Mouse (Mus musculus): ENCODE data around the gene Abr. TPM values are rescaled to one million over a fixed set of nuclear protein-coding genes. Genes with fewer than 3 reads are reported as not detected.

Gene Abr
- polyA plus RNA-seq, 1 experiment from 2014 or later = 32.3 TPM

- H3K9ac ChIP-seq (replicated peaks; ENCODE audit: low read length) = no peak overlapping the region
- H3K27me3 ChIP-seq (ENCODE audit: control insufficient read depth, insufficient read depth, low read length) = no peaks in the 10 kb centered on the region
- peak overlapping the region; percentile 93 for H3K27ac ChIP-seq (replicated peaks; ENCODE audit: low read depth, low read length)
- no peaks in the 10 kb centered on the region for H3K36me3 ChIP-seq (replicated peaks; ENCODE audit: control insufficient read depth, insufficient read depth, low read depth, low read length)
- no peak overlapping the region for H3K4me2 ChIP-seq (ENCODE audit: low read depth, low read length)
- peaks cover 14% of the 10 kb centered on the region for H3K4me1 ChIP-seq (ENCODE audit: control insufficient read depth, insufficient read depth, low read length)
- H3K9me3 ChIP-seq (replicated peaks; ENCODE audit: control insufficient read depth, low read length) = no peaks in the 10 kb centered on the region
- DNase-seq (ENCODE audit: low spot score) (no peak), ATAC-seq (replicated peaks; ENCODE audit: insufficient number of reproducible peaks, low FRiP score, low TSS enrichment, low read depth) (no peak)
- H3K4me3 ChIP-seq (ENCODE audit: low read depth, low read length) = no peak overlapping the region
- 52% methylated on average over 4 of the region's 4 CpGs for WGBS
Measured at GRCm38 (mm10) chr11:76429046-76429445, 193.1 kb downstream of the Abr start.

GRCm38 (mm10) chr11:76427781-76428180 is 194.3 kb downstream of the Abr start:
- no peaks in the 10 kb centered on the region for H3K9me3 ChIP-seq (replicated peaks; ENCODE audit: control insufficient read depth, low read length)
- DNase-seq (ENCODE audit: low spot score) = no peak
- H3K27ac ChIP-seq (replicated peaks; ENCODE audit: low read depth, low read length) = no peak overlapping the region
- WGBS = 69% methylated on average over 3 of the region's 3 CpGs
- no peak for ATAC-seq (replicated peaks; ENCODE audit: insufficient number of reproducible peaks, low FRiP score, low TSS enrichment, low read depth)
- H3K4me3 ChIP-seq (ENCODE audit: low read depth, low read length) = no peak overlapping the region
- H3K9ac ChIP-seq (replicated peaks; ENCODE audit: low read length) = no peak overlapping the region
- H3K4me1 ChIP-seq (ENCODE audit: control insufficient read depth, insufficient read depth, low read length) = peaks cover 14% of the 10 kb centered on the region
- no peaks in the 10 kb centered on the region for H3K27me3 ChIP-seq (ENCODE audit: control insufficient read depth, insufficient read depth, low read length)
- H3K36me3 ChIP-seq (replicated peaks; ENCODE audit: control insufficient read depth, insufficient read depth, low read depth, low read length) = no peaks in the 10 kb centered on the region; the same call in 1 of the 2 replicates
- no peak overlapping the region for H3K4me2 ChIP-seq (ENCODE audit: low read depth, low read length)

- no peaks in the 10 kb centered on the region; the same call in 1 of the 2 replicates for H3K36me3 ChIP-seq (replicated peaks; ENCODE audit: control insufficient read depth, insufficient read depth, low read depth, low read length)
- H3K4me3 ChIP-seq (ENCODE audit: low read depth, low read length) = no peak overlapping the region
- no peaks in the 10 kb centered on the region for H3K9me3 ChIP-seq (replicated peaks; ENCODE audit: control insufficient read depth, low read length)
- H3K9ac ChIP-seq (replicated peaks; ENCODE audit: low read length) = no peak overlapping the region
- no peak overlapping the region for H3K4me2 ChIP-seq (ENCODE audit: low read depth, low read length)
- DNase-seq (ENCODE audit: low spot score) (no peak), ATAC-seq (replicated peaks; ENCODE audit: insufficient number of reproducible peaks, low FRiP score, low TSS enrichment, low read depth) (no peak)
- H3K27me3 ChIP-seq (ENCODE audit: control insufficient read depth, insufficient read depth, low read length) = no peaks in the 10 kb centered on the region
- no peak overlapping the region for H3K27ac ChIP-seq (replicated peaks; ENCODE audit: low read depth, low read length)
- 83% methylated on average over 6 of the region's 6 CpGs for WGBS
- H3K4me1 ChIP-seq (ENCODE audit: control insufficient read depth, insufficient read depth, low read length) = peaks cover 14% of the 10 kb centered on the region
Measured at GRCm38 (mm10) chr11:76425749-76426148, 196.4 kb downstream of the Abr start.

- H3K4me2 ChIP-seq (ENCODE audit: low read depth, low read length) = no peak overlapping the region
- WGBS = 73% methylated on average over 4 of the region's 4 CpGs
- H3K36me3 ChIP-seq (replicated peaks; ENCODE audit: control insufficient read depth, insufficient read depth, low read depth, low read length) = peaks cover 7% of the 10 kb centered on the region
- no peaks in the 10 kb centered on the region for H3K27me3 ChIP-seq (ENCODE audit: control insufficient read depth, insufficient read depth, low read length)
- H3K4me3 ChIP-seq (ENCODE audit: low read depth, low read length) = no peak overlapping the region
- no peaks in the 10 kb centered on the region for H3K4me1 ChIP-seq (ENCODE audit: control insufficient read depth, insufficient read depth, low read length)
- no peaks in the 10 kb centered on the region for H3K9me3 ChIP-seq (replicated peaks; ENCODE audit: control insufficient read depth, low read length)
- ATAC-seq (replicated peaks; ENCODE audit: insufficient number of reproducible peaks, low FRiP score, low TSS enrichment, low read depth) = no peak
- DNase-seq (ENCODE audit: low spot score) = no peak
- H3K27ac ChIP-seq (replicated peaks; ENCODE audit: low read depth, low read length) = no peak overlapping the region
- H3K9ac ChIP-seq (replicated peaks; ENCODE audit: low read length) = no peak overlapping the region
Measured at GRCm38 (mm10) chr11:76420896-76421295, 201.2 kb downstream of the Abr start.

GRCm38 (mm10) chr11:76419179-76419578 is 202.9 kb downstream of the Abr start:
- Histone ChIP-seq H3K4me1 (ENCODE audit: control insufficient read depth, insufficient read depth, low read length) (no peaks in the 10 kb centered on the region), H3K36me3 (replicated peaks; ENCODE audit: control insufficient read depth, insufficient read depth, low read depth, low read length) (peaks cover 11% of the 10 kb centered on the region), H3K27ac (replicated peaks; ENCODE audit: low read depth, low read length) (no peak overlapping the region), H3K4me3 (ENCODE audit: low read depth, low read length) (no peak overlapping the region), H3K4me2 (ENCODE audit: low read depth, low read length) (no peak overlapping the region), H3K9me3 (replicated peaks; ENCODE audit: control insufficient read depth, low read length) (no peaks in the 10 kb centered on the region), H3K27me3 (ENCODE audit: control insufficient read depth, insufficient read depth, low read length) (no peaks in the 10 kb centered on the region), H3K9ac (replicated peaks; ENCODE audit: low read length) (no peak overlapping the region)
- DNase-seq (ENCODE audit: low spot score) = no peak
- no peak for ATAC-seq (replicated peaks; ENCODE audit: insufficient number of reproducible peaks, low FRiP score, low TSS enrichment, low read depth)
- WGBS = 72% methylated on average over 4 of the region's 4 CpGs

- Histone ChIP-seq H3K27ac (replicated peaks; ENCODE audit: low read depth, low read length) (no peak overlapping the region), H3K27me3 (ENCODE audit: control insufficient read depth, insufficient read depth, low read length) (no peaks in the 10 kb centered on the region), H3K9me3 (replicated peaks; ENCODE audit: control insufficient read depth, low read length) (no peaks in the 10 kb centered on the region), H3K4me2 (ENCODE audit: low read depth, low read length) (no peak overlapping the region), H3K9ac (replicated peaks; ENCODE audit: low read length) (no peak overlapping the region), H3K4me1 (ENCODE audit: control insufficient read depth, insufficient read depth, low read length) (no peaks in the 10 kb centered on the region), H3K4me3 (ENCODE audit: low read depth, low read length) (no peak overlapping the region), H3K36me3 (replicated peaks; ENCODE audit: control insufficient read depth, insufficient read depth, low read depth, low read length) (peaks cover 14% of the 10 kb centered on the region)
- ATAC-seq (replicated peaks; ENCODE audit: insufficient number of reproducible peaks, low FRiP score, low TSS enrichment, low read depth) = no peak
- no peak for DNase-seq (ENCODE audit: low spot score)
- 88% methylated on average over 8 of the region's 8 CpGs for WGBS
Measured at GRCm38 (mm10) chr11:76418423-76418822, 203.7 kb downstream of the Abr start.

- Histone ChIP-seq H3K27ac (replicated peaks; ENCODE audit: low read depth, low read length) (no peak overlapping the region), H3K9ac (replicated peaks; ENCODE audit: low read length) (no peak overlapping the region), H3K27me3 (ENCODE audit: control insufficient read depth, insufficient read depth, low read length) (no peaks in the 10 kb centered on the region), H3K4me1 (ENCODE audit: control insufficient read depth, insufficient read depth, low read length) (no peaks in the 10 kb centered on the region), H3K4me3 (ENCODE audit: low read depth, low read length) (no peak overlapping the region), H3K9me3 (replicated peaks; ENCODE audit: control insufficient read depth, low read length) (no peaks in the 10 kb centered on the region), H3K36me3 (replicated peaks; ENCODE audit: control insufficient read depth, insufficient read depth, low read depth, low read length) (peaks cover 14% of the 10 kb centered on the region), H3K4me2 (ENCODE audit: low read depth, low read length) (no peak overlapping the region)
- ATAC-seq (replicated peaks; ENCODE audit: insufficient number of reproducible peaks, low FRiP score, low TSS enrichment, low read depth) = no peak; the same call in 1 of the 2 replicates
- 24% methylated on average over 2 of the region's 2 CpGs for WGBS
- DNase-seq (ENCODE audit: low spot score) = peak; percentile 77
Measured at GRCm38 (mm10) chr11:76415985-76416384, 206.1 kb downstream of the Abr start.

GRCm38 (mm10) chr11:76415001-76415400 is 207.1 kb downstream of the Abr start:
- H3K36me3 ChIP-seq (replicated peaks; ENCODE audit: control insufficient read depth, insufficient read depth, low read depth, low read length) = peaks cover 14% of the 10 kb centered on the region
- WGBS = 93% methylated on average over 4 of the region's 4 CpGs
- no peak for ATAC-seq (replicated peaks; ENCODE audit: insufficient number of reproducible peaks, low FRiP score, low TSS enrichment, low read depth)

More at GRCm38 (mm10) chr11:76415001-76415400, 207.1 kb downstream of the Abr start:
- no peak overlapping the region for H3K4me2 ChIP-seq (ENCODE audit: low read depth, low read length)
- no peak for DNase-seq (ENCODE audit: low spot score)
- no peaks in the 10 kb centered on the region for H3K4me1 ChIP-seq (ENCODE audit: control insufficient read depth, insufficient read depth, low read length)
- H3K27ac ChIP-seq (replicated peaks; ENCODE audit: low read depth, low read length) = no peak overlapping the region
- H3K9me3 ChIP-seq (replicated peaks; ENCODE audit: control insufficient read depth, low read length) = no peaks in the 10 kb centered on the region
- no peak overlapping the region for H3K9ac ChIP-seq (replicated peaks; ENCODE audit: low read length)
- no peaks in the 10 kb centered on the region for H3K27me3 ChIP-seq (ENCODE audit: control insufficient read depth, insufficient read depth, low read length)
- no peak overlapping the region for H3K4me3 ChIP-seq (ENCODE audit: low read depth, low read length)

All from embryonic facial prominence, embryonic 11.5 days (tissue).